Mouse (Mus musculus) neural tube, embryonic 14.5 days (tissue): ENCODE measurements around the gene Mapkapk2. TPM values are rescaled to one million over a fixed set of nuclear protein-coding genes. Genes with fewer than 3 reads are reported as not detected.

Experiments used
- ATAC-seq: fragments of 200-750 bp; cut with Nextera tagmentation; 2 replicates; pipeline ENCODE4 v1.8.0; 2017; ENCODE audit warnings: low read depth, mild to moderate bottlenecking, moderate TSS enrichment, moderate library complexity
- H3K27ac ChIP-seq: fragments of 300-500 bp; sonication (generic); 2 replicates; pipeline ENCODE4 v1.5.1; 2014; ENCODE audit warnings: low read depth, mild to moderate bottlenecking, control low read depth, low read length, moderate library complexity, mixed read lengths
- H3K27me3 ChIP-seq: fragments of 300-500 bp; sonication (generic); 2 replicates; pipeline ENCODE4 v1.6.1; 2014; ENCODE audit warnings: low read length; ENCODE audit not compliant: control insufficient read depth, insufficient read depth
- H3K36me3 ChIP-seq: fragments of 300-500 bp; sonication (generic); 2 replicates; pipeline ENCODE4 v1.6.1; 2014; ENCODE audit warnings: low read length, mixed read lengths; ENCODE audit not compliant: control insufficient read depth, insufficient read depth
- H3K4me1 ChIP-seq: fragments of 300-500 bp; sonication (generic); 2 replicates; pipeline ENCODE4 v1.6.1; 2014; ENCODE audit warnings: low read length; ENCODE audit not compliant: control insufficient read depth, insufficient read depth
- H3K4me2 ChIP-seq: fragments of 300-500 bp; sonication (generic); 2 replicates; pipeline ENCODE4 v1.6.1; 2014; ENCODE audit warnings: mild to moderate bottlenecking, low read depth, low read length, control low read depth
- H3K4me3 ChIP-seq: fragments of 300-500 bp; sonication (generic); 2 replicates; pipeline ENCODE4 v1.5.1; 2014; ENCODE audit warnings: low read depth, low read length, control low read depth, mixed read lengths
- H3K9ac ChIP-seq: fragments of 300-500 bp; sonication (generic); replicated peaks from 2 replicates; pipeline ENCODE4 v1.6.1; 2014; ENCODE audit warnings: low read depth, mild to moderate bottlenecking, control low read depth, low read length, mixed read lengths
- H3K9me3 ChIP-seq: fragments of 300-500 bp; sonication (generic); 2 replicates; pipeline ENCODE4 v1.6.1; 2016; ENCODE audit warnings: low read length; ENCODE audit not compliant: control insufficient read depth
- WGBS: fragments of 180-500 bp; shearing (Covaris S2); extraction: QIAGEN DNeasy Blood & Tissue Kit; methylation state at CpG from one replicate; pipeline ENCODE4 v1.1.7; 2014; 5-methylcytosine and 5-hydroxymethylcytosine counted together
- polyA plus RNA-seq: library from polyadenylated mRNA; unstranded; fragments of >200 nt; fragmentation: Nextera tagmentation; extraction: Ambion mirVana; gene quantifications from 2 replicates; pipeline ENCODE4 v1.2.1, GENCODE M21; 2014

Gene Mapkapk2
- polyA plus RNA-seq, 1 experiment from 2014 or later, result 16.1 TPM

- H3K4me3 ChIP-seq, result no peak overlapping the region
- H3K27me3 ChIP-seq, result no peaks in the 10 kb centered on the region
- no peak overlapping the region for H3K4me2 ChIP-seq
- no peaks in the 10 kb centered on the region for H3K9me3 ChIP-seq
- peak overlapping the region; percentile 10; the same call in 1 of the 2 replicates for H3K27ac ChIP-seq
- H3K9ac ChIP-seq, result no peak overlapping the region
- WGBS, result 88% methylated on average over 4 of the region's 4 CpGs
- ATAC-seq, result no peak
- H3K36me3 ChIP-seq, result no peaks in the 10 kb centered on the region
- H3K4me1 ChIP-seq, result peaks cover 10% of the 10 kb centered on the region
Measured at GRCm38 (mm10) chr1:131079762-131080161, 17.9 kb downstream of the Mapkapk2 start.

- H3K9me3 ChIP-seq, result no peaks in the 10 kb centered on the region
Measured at GRCm38 (mm10) chr1:131078761-131079330, 18.8 kb downstream of the Mapkapk2 start.

GRCm38 (mm10) chr1:131075098-131075791 lies 22.4 kb downstream of the Mapkapk2 start:
- no peak for ATAC-seq
- Histone ChIP-seq H3K9me3 (no peaks in the 10 kb centered on the region), H3K27me3 (no peaks in the 10 kb centered on the region), H3K4me3 (no peak overlapping the region), H3K4me2 (no peak overlapping the region), H3K9ac (no peak overlapping the region), H3K4me1 (peaks cover 22% of the 10 kb centered on the region), H3K27ac (no peak overlapping the region), H3K36me3 (no peaks in the 10 kb centered on the region)
- WGBS, result 84% methylated on average over 7 of the region's 7 CpGs

More at GRCm38 (mm10) chr1:131078761-131079330, 18.8 kb downstream of the Mapkapk2 start:
- H3K4me3 ChIP-seq, result no peak overlapping the region
- no peaks in the 10 kb centered on the region for H3K36me3 ChIP-seq
- peaks cover 17% of the 10 kb centered on the region for H3K4me1 ChIP-seq
- H3K27ac ChIP-seq, result peak overlapping the region; percentile 29
- 23% methylated on average over 3 of the region's 3 CpGs for WGBS
- no peaks in the 10 kb centered on the region for H3K27me3 ChIP-seq
- H3K9ac ChIP-seq, result no peak overlapping the region
- no peak overlapping the region for H3K4me2 ChIP-seq
- peak; percentile 86 for ATAC-seq

GRCm38 (mm10) chr1:131074524-131074938 lies 23.1 kb downstream of the Mapkapk2 start:
- 65% methylated on average over 8 of the region's 8 CpGs for WGBS
- Histone ChIP-seq H3K4me3 (no peak overlapping the region), H3K9ac (no peak overlapping the region), H3K27ac (peak overlapping the region; percentile 41), H3K9me3 (no peaks in the 10 kb centered on the region), H3K4me2 (no peak overlapping the region), H3K4me1 (peaks cover 22% of the 10 kb centered on the region), H3K27me3 (no peaks in the 10 kb centered on the region), H3K36me3 (no peaks in the 10 kb centered on the region)
- ATAC-seq, result peak; percentile 56; the same call in 1 of the 2 replicates

- H3K36me3 ChIP-seq, result no peaks in the 10 kb centered on the region
- no peaks in the 10 kb centered on the region for H3K27me3 ChIP-seq
- H3K4me3 ChIP-seq, result no peak overlapping the region
- H3K4me2 ChIP-seq, result no peak overlapping the region
- no peak for ATAC-seq
- H3K9me3 ChIP-seq, result no peaks in the 10 kb centered on the region
- WGBS, result 92% methylated on average over 7 of the region's 7 CpGs
- H3K4me1 ChIP-seq, result peaks cover 20% of the 10 kb centered on the region
- no peak overlapping the region for H3K27ac ChIP-seq
- H3K9ac ChIP-seq, result no peak overlapping the region
Measured at GRCm38 (mm10) chr1:131072376-131072990, 25.1 kb downstream of the Mapkapk2 start.

GRCm38 (mm10) chr1:131069010-131069409 lies 28.6 kb downstream of the Mapkapk2 start:
- WGBS, result 90% methylated on average over 7 of the region's 7 CpGs
- H3K4me2 ChIP-seq, result no peak overlapping the region
- no peak overlapping the region for H3K27ac ChIP-seq
- no peak for ATAC-seq
- H3K4me3 ChIP-seq, result no peak overlapping the region
- H3K9ac ChIP-seq, result no peak overlapping the region
- no peaks in the 10 kb centered on the region for H3K36me3 ChIP-seq
- no peaks in the 10 kb centered on the region for H3K27me3 ChIP-seq
- H3K9me3 ChIP-seq, result no peaks in the 10 kb centered on the region
- H3K4me1 ChIP-seq, result peaks cover 12% of the 10 kb centered on the region; the same call in 1 of the 2 replicates

GRCm38 (mm10) chr1:131068011-131068727 lies 29.5 kb downstream of the Mapkapk2 start:
- WGBS, result 90% methylated on average over 10 of the region's 10 CpGs
- no peaks in the 10 kb centered on the region for H3K9me3 ChIP-seq
- no peak for ATAC-seq

GRCm38 (mm10) chr1:131064202-131064601 lies 33.4 kb downstream of the Mapkapk2 start:
- H3K4me3 ChIP-seq, result no peak overlapping the region
- no peaks in the 10 kb centered on the region for H3K27me3 ChIP-seq
- no peak overlapping the region for H3K4me2 ChIP-seq
- no peak overlapping the region for H3K27ac ChIP-seq
- H3K4me1 ChIP-seq, result peaks cover 8% of the 10 kb centered on the region; the same call in 1 of the 2 replicates
- no peaks in the 10 kb centered on the region for H3K36me3 ChIP-seq
- no peaks in the 10 kb centered on the region for H3K9me3 ChIP-seq
- no peak overlapping the region for H3K9ac ChIP-seq
- ATAC-seq, result 0 out of 2 replicates have a peak, but pooled peaks have one; percentile 13
- WGBS, result 45% methylated on average over 6 of the region's 6 CpGs

More at GRCm38 (mm10) chr1:131068011-131068727, 29.5 kb downstream of the Mapkapk2 start:
- H3K4me2 ChIP-seq, result no peak overlapping the region
- H3K4me3 ChIP-seq, result no peak overlapping the region
- no peak overlapping the region for H3K27ac ChIP-seq
- peaks cover 5% of the 10 kb centered on the region; the same call in 1 of the 2 replicates for H3K4me1 ChIP-seq
- no peaks in the 10 kb centered on the region for H3K36me3 ChIP-seq
- H3K27me3 ChIP-seq, result no peaks in the 10 kb centered on the region
- H3K9ac ChIP-seq, result no peak overlapping the region
